Mouse (Mus musculus) kidney, adult 2 months (tissue): ENCODE measurements around the gene Ampd3.

Experiments used
- CTCF ChIP-seq: fragments of 200-500 bp; conservative IDR thresholded peaks from 2 replicates; pipeline ENCODE4 v1.5.1; 2011; ENCODE audit warnings: low read depth, mild to moderate bottlenecking, control low read depth, low read length, moderate library complexity, mixed read lengths; ENCODE audit not compliant: insufficient read depth, insufficient read length
- POLR2A ChIP-seq: fragments of 200-500 bp; IDR thresholded peaks from one replicate; pipeline ENCODE4 v1.6.1; 2011; ENCODE audit warnings: low read depth, low read length, control low read depth

DNA sequence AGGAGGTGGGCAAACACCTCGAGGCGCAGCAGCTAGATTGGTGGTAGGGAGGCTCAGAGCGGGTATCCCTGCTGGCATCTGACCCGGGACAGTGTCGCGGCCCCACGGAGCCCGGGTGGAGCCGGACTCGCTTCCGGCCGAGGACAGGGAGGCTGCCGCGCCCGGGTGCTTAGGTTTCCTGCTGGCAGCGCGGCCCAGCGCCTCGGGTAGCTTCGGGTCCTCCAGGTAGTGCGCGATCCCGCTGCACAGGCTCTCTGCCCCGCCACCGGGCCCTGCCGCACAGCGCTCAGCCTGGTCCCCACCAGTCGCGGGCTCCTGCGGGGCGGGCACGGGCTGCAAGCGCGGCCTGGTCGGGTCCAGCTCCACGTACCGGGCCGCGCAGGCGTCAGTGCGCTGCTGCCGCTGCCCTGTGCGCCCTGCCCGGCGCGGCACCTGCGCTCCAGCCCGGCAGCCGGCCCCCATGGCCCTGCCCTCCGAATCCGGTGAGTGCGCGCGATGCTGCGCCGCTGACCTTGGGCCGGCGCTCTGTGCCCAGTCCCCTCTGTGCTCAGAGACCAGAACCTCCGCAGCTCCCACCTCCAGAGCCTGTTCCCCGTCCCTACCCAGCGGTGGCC is 552 bp downstream of the Ampd3 start:
- TF ChIP-seq CTCF: no peak
- TF ChIP-seq POLR2A: no peak
